Mouse (Mus musculus) limb, embryonic 11.5 days (tissue): Measurements from ENCODE around the gene Flot1. TPM values are rescaled to one million over a fixed set of nuclear protein-coding genes. Genes with fewer than 3 reads are reported as not detected.

ENCODE experiments used
- ATAC-seq: fragments of 200-750 bp; cut with Nextera tagmentation; 2 replicates; pipeline ENCODE4 v1.8.0; 2017; ENCODE audit warnings: low read depth; ENCODE audit not compliant: insufficient number of reproducible peaks, low FRiP score, low TSS enrichment
- DNase-seq: peaks from one replicate; pipeline ENCODE4 v3.0.0-alpha.2; 2015; ENCODE audit warnings: low spot score
- H3K27ac ChIP-seq: fragments of 300-500 bp; sonication (generic); replicated peaks from 2 replicates; pipeline ENCODE4 v1.5.1; 2014; ENCODE audit warnings: low read depth, mild to moderate bottlenecking, low read length
- H3K27me3 ChIP-seq: fragments of 300-500 bp; sonication (generic); 2 replicates; pipeline ENCODE4 v1.6.1; 2014; ENCODE audit warnings: mild to moderate bottlenecking, low read length, mixed read lengths; ENCODE audit not compliant: control insufficient read depth, insufficient read depth
- H3K36me3 ChIP-seq: fragments of 300-500 bp; sonication (generic); 2 replicates; pipeline ENCODE4 v1.6.1; 2014; ENCODE audit warnings: mild to moderate bottlenecking, low read length, moderate library complexity, mixed read lengths; ENCODE audit not compliant: control insufficient read depth, insufficient read depth
- H3K4me1 ChIP-seq: fragments of 300-500 bp; sonication (generic); 2 replicates; pipeline ENCODE4 v1.6.1; 2014; ENCODE audit warnings: low read length, mixed read lengths; ENCODE audit not compliant: control insufficient read depth, insufficient read depth
- H3K4me2 ChIP-seq: fragments of 300-500 bp; sonication (generic); 2 replicates; pipeline ENCODE4 v1.6.1; 2014; ENCODE audit warnings: low read depth, mild to moderate bottlenecking, moderate library complexity; ENCODE audit not compliant: severe bottlenecking
- H3K4me3 ChIP-seq: fragments of 300-500 bp; sonication (generic); 2 replicates; pipeline ENCODE4 v1.5.1; 2014; ENCODE audit warnings: low read depth, low read length
- H3K9ac ChIP-seq: fragments of 300-500 bp; sonication (generic); 2 replicates; pipeline ENCODE4 v1.6.1; 2014; ENCODE audit warnings: mild to moderate bottlenecking, low read length
- H3K9me3 ChIP-seq: fragments of 300-500 bp; sonication (generic); 2 replicates; pipeline ENCODE4 v1.6.1; 2016; ENCODE audit warnings: low read length; ENCODE audit not compliant: control insufficient read depth
- WGBS: fragments of 180-500 bp; shearing (Covaris S2); extraction: QIAGEN DNeasy Blood & Tissue Kit; methylation state at CpG from one replicate; pipeline ENCODE4 v1.1.7; 2014; 5-methylcytosine and 5-hydroxymethylcytosine counted together
- polyA plus RNA-seq: library from polyadenylated mRNA; unstranded; fragments of >200 nt; fragmentation: Nextera tagmentation; extraction: Ambion mirVana; gene quantifications from 2 replicates; pipeline ENCODE4 v1.2.1, GENCODE M21; 2014

Flot1 gene
- polyA plus RNA-seq, 1 experiment from 2014 or later: 47.8 TPM

- Histone ChIP-seq H3K4me2 (peak overlapping the region; percentile 92; the same call in 1 of the 2 replicates), H3K4me3 (no peak overlapping the region), H3K27ac (no peak overlapping the region), H3K27me3 (no peaks in the 10 kb centered on the region), H3K4me1 (peaks cover 6% of the 10 kb centered on the region; the same call in 1 of the 2 replicates), H3K9ac (no peak overlapping the region), H3K36me3 (peaks cover 16% of the 10 kb centered on the region; the same call in 1 of the 2 replicates), H3K9me3 (no peaks in the 10 kb centered on the region)
- ATAC-seq (no peak), DNase-seq (peak; percentile 52)
- 43% methylated on average over 7 of the region's 7 CpGs for WGBS
Observed at GRCm38 (mm10) chr17:35824402-35824801, 1.4 kb downstream of the Flot1 start.

- peaks cover 16% of the 10 kb centered on the region; the same call in 1 of the 2 replicates for H3K36me3 ChIP-seq
- no peak overlapping the region for H3K4me2 ChIP-seq
- H3K27me3 ChIP-seq: no peaks in the 10 kb centered on the region
- no peak for DNase-seq
- WGBS: 95% methylated on average over 13 of the region's 13 CpGs
- H3K9ac ChIP-seq: no peak overlapping the region
- no peaks in the 10 kb centered on the region for H3K9me3 ChIP-seq
- no peak for ATAC-seq
- no peak overlapping the region for H3K27ac ChIP-seq
- peaks cover 10% of the 10 kb centered on the region; the same call in 1 of the 2 replicates for H3K4me1 ChIP-seq
- no peak overlapping the region for H3K4me3 ChIP-seq
Observed at GRCm38 (mm10) chr17:35825109-35825850, 2.2 kb downstream of the Flot1 start.

- Histone ChIP-seq H3K9ac (no peak overlapping the region), H3K9me3 (no peaks in the 10 kb centered on the region), H3K4me3 (no peak overlapping the region), H3K27ac (no peak overlapping the region), H3K27me3 (no peaks in the 10 kb centered on the region), H3K4me2 (peak overlapping the region; percentile 12), H3K36me3 (peaks cover 30% of the 10 kb centered on the region; the same call in 1 of the 2 replicates), H3K4me1 (peaks cover 10% of the 10 kb centered on the region; the same call in 1 of the 2 replicates)
- peak; percentile 88 for DNase-seq
- ATAC-seq: peak; percentile 22; the same call in 1 of the 2 replicates
- under 1% methylated on average over 21 of the region's 21 CpGs for WGBS
Observed at GRCm38 (mm10) chr17:35829737-35830136, 6.7 kb downstream of the Flot1 start.

GRCm38 (mm10) chr17:35832400-35833238 is 9.6 kb downstream of the Flot1 start:
- H3K4me3 ChIP-seq: no peak overlapping the region
- DNase-seq (peak; percentile 42), ATAC-seq (no peak)
- H3K4me2 ChIP-seq: no peak overlapping the region
- H3K9ac ChIP-seq: no peak overlapping the region
- H3K27ac ChIP-seq: no peak overlapping the region
- H3K27me3 ChIP-seq: no peaks in the 10 kb centered on the region
- peaks cover 33% of the 10 kb centered on the region for H3K36me3 ChIP-seq
- peaks cover 23% of the 10 kb centered on the region for H3K4me1 ChIP-seq
- H3K9me3 ChIP-seq: no peaks in the 10 kb centered on the region
- WGBS: 69% methylated on average over 8 of the region's 8 CpGs

- Histone ChIP-seq H3K4me2 (no peak overlapping the region), H3K27me3 (no peaks in the 10 kb centered on the region), H3K9me3 (no peaks in the 10 kb centered on the region), H3K36me3 (peaks cover 29% of the 10 kb centered on the region), H3K27ac (no peak overlapping the region), H3K9ac (no peak overlapping the region), H3K4me3 (no peak overlapping the region), H3K4me1 (peaks cover 23% of the 10 kb centered on the region)
- no peak for ATAC-seq
- 19% methylated on average over 5 of the region's 5 CpGs for WGBS
- peak; percentile 50 for DNase-seq
Observed at GRCm38 (mm10) chr17:35833239-35833751, 10.3 kb downstream of the Flot1 start.

- peaks cover 23% of the 10 kb centered on the region for H3K4me1 ChIP-seq
- peaks cover 29% of the 10 kb centered on the region for H3K36me3 ChIP-seq
- H3K4me3 ChIP-seq: no peak overlapping the region
- no peaks in the 10 kb centered on the region for H3K9me3 ChIP-seq
- no peak for DNase-seq
- WGBS: 65% methylated on average over 5 of the region's 5 CpGs
- 0 out of 2 replicates have a peak overlapping the region, but pooled peaks have one; percentile 15 for H3K4me2 ChIP-seq
- H3K27me3 ChIP-seq: no peaks in the 10 kb centered on the region
- no peak for ATAC-seq
- no peak overlapping the region for H3K27ac ChIP-seq
- no peak overlapping the region for H3K9ac ChIP-seq
Observed at GRCm38 (mm10) chr17:35833894-35834293, 10.9 kb downstream of the Flot1 start.

GRCm38 (mm10) chr17:35834696-35835422 is 11.8 kb downstream of the Flot1 start:
- Histone ChIP-seq H3K27me3 (no peaks in the 10 kb centered on the region), H3K4me2 (peak overlapping the region; percentile 73), H3K36me3 (peaks cover 29% of the 10 kb centered on the region), H3K4me3 (peak overlapping the region; percentile 60), H3K4me1 (peaks cover 21% of the 10 kb centered on the region), H3K9ac (no peak overlapping the region; the same call in 1 of the 2 replicates), H3K9me3 (no peaks in the 10 kb centered on the region), H3K27ac (no peak overlapping the region)
- 76% methylated on average over 26 of the region's 26 CpGs for WGBS
- ATAC-seq: no peak
- DNase-seq: no peak
